Mouse (Mus musculus): ENCODE measurements around the gene Ly75.

DNA sequence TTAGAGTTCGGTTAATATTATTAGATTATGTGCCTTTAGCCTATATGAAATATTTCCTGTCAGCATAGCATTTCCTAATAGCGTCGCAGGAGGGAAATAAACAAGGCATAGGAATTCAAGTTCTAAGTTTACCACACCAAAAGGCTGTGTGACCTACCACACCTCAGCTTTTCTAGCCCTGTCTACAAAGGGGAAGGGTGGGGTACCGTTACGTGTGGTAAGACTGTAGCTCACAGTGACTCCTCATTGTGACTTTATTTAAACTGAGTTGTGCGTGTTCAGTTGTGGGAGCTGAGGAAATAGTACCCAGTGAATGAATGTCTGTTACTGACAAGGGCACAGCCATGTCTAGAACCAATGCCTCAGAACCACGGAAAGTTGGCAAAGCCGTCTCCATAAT is 8.0 kb downstream of the Ly75 start:
- TF ChIP-seq POLR2A (IDR thresholded peaks at IDR 0.05; ENCODE audit: control insufficient read depth, extremely low read depth, insufficient read depth, low read length, poor library complexity) (no peak), CTCF (IDR thresholded peaks at IDR 0.05; ENCODE audit: borderline replicate concordance, control insufficient read depth, extremely low read depth, insufficient read depth, low read length, poor library complexity) (no peak)

Data from thymus, adult 2 months (tissue).